Mouse (Mus musculus): ENCODE measurements at regions not wholly inside any gene's neighbourhood (a gene's known extent, or its start where the extent isn't known, plus 50 kb on each side); places are given as distances from the start of the nearest gene placed in this dataset.
"Not testable (repeated sequence)": the region's sequence is repeated elsewhere in the genome, so short reads cannot be mapped to it uniquely, and the experiment has no call there.

GRCm38 (mm10) chr2:166321992-166322667 lies 166.7 kb upstream of the Sulf2 start:
- no peak for DNase-seq

DNA sequence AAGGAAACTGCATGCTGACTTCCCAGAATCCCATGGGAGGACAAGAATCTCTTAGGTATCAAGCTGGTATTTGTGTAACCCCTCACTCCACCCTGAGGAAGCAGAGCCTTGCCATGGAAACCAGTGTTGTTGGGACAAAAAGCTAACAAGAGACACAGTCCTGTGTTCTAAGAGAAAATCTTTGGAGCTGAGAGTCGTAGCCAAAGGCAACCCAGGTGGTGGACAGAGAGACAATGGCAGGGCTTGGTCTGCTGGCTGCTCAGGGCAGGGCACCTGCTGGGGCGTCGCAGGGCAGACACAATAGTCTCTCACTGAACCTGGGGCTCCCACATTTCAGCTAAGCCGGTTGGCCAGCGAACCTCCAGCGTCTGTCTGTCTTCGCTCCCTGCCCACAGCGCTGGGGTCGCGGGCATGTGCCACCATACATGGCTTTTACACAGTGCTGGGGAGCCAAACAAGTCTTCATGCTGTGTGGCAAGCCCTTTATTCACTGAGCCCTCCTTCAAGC lies 161.0 kb upstream of the Sulf2 start:
- no peak for DNase-seq

DNA sequence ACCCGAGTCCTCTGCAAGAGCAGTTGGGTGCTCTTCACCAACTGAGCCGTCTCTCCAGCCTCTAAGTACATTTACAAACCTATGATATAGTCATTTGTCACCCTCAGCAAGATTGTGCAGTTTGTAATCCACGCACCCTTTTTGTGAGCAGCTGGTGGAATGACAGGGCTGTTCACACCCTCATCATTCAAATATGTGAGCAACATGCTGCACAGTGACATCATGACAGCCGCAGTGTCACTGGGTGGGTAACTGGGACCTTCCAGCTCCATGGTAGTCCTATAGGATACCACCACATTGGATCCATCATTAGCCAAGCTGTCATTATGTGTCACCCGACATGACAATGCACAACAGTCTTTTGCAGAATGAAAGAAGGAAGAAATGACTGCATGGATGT lies 155.0 kb upstream of the Sulf2 start:
- DNase-seq, result no peak

DNA sequence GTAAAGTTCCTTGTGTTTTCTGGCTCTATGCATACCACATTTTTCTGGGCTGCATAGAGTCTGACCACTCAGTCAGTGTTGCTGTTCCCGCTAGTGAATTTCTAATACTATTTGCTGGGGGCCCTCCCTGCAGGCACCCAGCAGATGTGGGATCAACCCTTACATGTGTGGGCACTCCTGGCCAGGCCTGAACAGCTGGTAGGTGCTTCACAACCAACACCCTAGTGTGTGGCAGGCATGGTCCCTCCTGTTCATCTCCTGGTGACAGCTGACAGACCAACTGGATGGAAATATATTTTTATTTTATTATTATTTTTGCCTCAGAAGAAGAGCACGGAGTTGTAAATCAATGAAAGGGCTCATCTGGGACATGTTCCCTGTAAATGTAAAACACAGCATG lies 154.4 kb upstream of the Sulf2 start:
- no peak for DNase-seq

DNA sequence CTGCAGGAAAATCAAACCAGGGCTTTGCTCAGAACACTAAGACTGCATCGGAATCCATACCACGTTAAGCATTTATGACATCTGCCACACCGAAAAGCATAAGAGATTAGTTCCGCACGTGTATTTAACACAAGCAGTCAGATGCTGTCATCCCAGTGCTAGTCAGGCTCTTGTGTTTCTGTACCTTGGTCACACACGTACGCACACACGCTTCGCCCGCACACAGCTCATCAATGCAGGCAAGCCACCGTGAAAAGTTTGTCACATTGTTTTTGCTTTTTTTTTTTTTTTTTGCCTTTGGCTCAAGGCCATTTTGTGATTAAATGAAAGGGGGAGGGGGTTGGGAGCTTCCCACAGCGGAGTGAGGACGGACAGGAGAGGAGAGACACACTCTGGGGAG lies 152.1 kb upstream of the Sulf2 start:
- no peak for DNase-seq

GRCm38 (mm10) chr2:166305044-166306002 lies 149.9 kb upstream of the Sulf2 start:
- DNase-seq, result peak; percentile 55

DNA sequence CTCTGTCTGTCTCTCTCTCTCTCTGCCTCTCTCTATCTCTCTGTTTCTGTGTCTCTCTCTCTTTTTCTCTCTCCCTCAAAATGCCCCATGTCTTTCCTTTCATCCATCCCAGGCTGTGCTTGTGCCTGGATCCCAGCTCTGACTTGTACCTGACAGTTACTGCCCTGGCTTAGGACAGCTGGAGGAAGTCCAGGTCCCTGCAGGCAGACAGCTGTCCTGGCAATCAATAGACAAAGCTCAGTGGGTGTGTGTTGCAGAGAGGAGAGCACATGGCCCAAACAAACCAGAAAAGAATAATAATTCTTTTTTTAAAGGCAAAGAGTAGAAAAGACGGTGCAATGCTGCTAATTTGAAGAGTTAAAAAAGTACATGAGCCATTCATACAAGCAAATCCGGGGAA lies 148.4 kb upstream of the Sulf2 start:
- DNase-seq, result no peak

GRCm38 (mm10) chr2:166301161-166301560 lies 145.7 kb upstream of the Sulf2 start:
- peak; percentile 90 for DNase-seq

GRCm38 (mm10) chr2:166294672-166295071 lies 139.2 kb upstream of the Sulf2 start:
- DNase-seq, result no peak

DNA sequence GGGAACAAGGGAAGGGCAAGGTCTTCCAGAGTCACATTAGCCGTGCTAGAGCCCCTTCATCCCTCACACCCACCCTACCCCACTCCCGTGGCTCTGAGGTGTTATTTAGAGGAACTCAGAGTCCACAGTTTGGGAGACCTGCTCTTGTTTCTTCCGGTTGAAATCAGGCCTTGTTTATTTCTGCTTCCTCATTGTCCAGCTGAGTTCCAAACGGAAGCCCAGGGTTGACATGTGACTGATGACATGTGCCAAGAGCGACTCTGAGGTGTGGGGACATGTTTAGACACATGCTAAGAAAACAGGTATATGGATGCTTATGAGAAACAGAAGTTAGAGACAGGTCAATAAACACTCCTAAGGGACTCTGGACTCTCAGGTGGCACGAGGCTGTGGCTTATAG lies 137.5 kb upstream of the Sulf2 start:
- DNase-seq, result no peak

GRCm38 (mm10) chr2:166291266-166291665 lies 135.8 kb upstream of the Sulf2 start:
- DNase-seq, result no peak

- DNase-seq, result no peak
Measured at GRCm38 (mm10) chr2:166290826-166291225, 135.4 kb upstream of the Sulf2 start.

DNA sequence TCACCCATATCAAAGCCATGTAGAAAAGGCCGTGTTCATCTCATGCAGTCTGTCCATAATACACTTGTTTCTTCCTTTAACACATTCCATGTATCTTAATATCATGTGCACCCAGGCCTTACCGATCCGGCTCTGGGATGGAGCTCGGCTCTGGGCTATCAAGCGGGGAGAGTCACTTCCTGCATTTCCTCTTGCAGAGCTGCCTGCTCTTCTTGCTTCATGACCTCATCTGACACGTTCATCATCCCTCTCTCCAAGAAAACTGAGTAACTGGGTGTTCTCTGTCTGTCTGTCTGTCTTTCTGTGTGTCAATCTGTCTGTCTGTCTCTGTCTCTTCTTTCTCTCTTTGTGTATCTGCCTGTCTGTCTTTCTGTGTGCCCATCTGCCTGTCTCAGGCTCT lies 133.7 kb upstream of the Sulf2 start:
- no peak for DNase-seq

- DNase-seq, result not testable (repeated sequence)
Measured at GRCm38 (mm10) chr2:166281137-166281536, 125.7 kb upstream of the Sulf2 start.

- DNase-seq, result no peak
Measured at GRCm38 (mm10) chr2:166280651-166281127, 125.2 kb upstream of the Sulf2 start.

DNA sequence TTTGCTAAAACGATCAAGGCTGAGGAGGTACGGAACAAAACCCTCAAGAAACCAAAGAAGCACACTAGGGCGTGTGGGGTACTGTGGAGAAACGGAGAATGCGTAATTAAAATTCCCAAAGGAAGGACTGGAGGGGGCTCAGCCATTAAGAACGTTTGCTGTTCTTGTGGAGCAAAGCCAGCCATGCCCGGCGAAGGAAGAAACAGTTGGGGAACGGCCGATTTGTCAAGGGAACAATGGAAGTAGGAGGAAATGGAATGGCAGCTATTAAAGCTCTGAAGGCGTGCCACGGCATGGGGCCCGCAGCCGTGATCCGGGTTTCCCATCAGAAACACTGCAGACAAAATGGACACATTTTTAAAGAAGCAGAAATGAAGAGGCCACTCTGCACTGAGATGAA lies 124.2 kb upstream of the Sulf2 start:
- DNase-seq, result no peak

DNA sequence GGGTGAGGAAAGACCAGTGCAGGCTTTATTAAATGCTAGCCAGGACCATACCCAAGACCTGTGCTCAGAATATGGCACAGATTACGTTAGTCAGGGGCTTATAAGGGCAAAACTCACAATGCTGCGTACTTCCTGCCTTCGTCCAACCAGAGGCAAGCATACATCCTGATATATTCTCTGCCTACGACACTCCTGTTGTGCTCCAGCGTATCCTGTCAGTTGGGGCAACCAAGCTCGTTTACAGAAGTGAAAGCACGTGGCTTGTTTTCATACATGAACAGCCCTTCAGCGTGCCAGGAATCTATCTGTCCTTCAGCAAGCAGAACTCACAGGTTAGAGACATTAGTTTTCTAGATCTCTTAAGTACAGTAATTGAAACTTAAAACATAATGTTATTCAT lies 119.9 kb upstream of the Sulf2 start:
- no peak for DNase-seq

GRCm38 (mm10) chr2:166274016-166274346 lies 118.5 kb upstream of the Sulf2 start:
- DNase-seq, result no peak

GRCm38 (mm10) chr2:166273312-166274015 lies 118.0 kb upstream of the Sulf2 start:
- DNase-seq, result no peak

GRCm38 (mm10) chr2:166272841-166273240 lies 117.4 kb upstream of the Sulf2 start:
- no peak for DNase-seq

- no peak for DNase-seq
Measured at GRCm38 (mm10) chr2:166272190-166272543, 116.7 kb upstream of the Sulf2 start.

GRCm38 (mm10) chr2:166271373-166272189 lies 116.1 kb upstream of the Sulf2 start:
- no peak for DNase-seq

Measured in adrenal gland, postnatal 25 days (tissue).